Mouse (Mus musculus) embryonic fibroblast, embryonic 13.5 days (primary cell): ENCODE measurements at regions not wholly inside any gene's neighbourhood (a gene's known extent, or its start where the extent isn't known, plus 50 kb on each side); places are given as distances from the start of the nearest gene placed in this dataset.

Experiments
- CTCF ChIP-seq: IDR thresholded peaks from 2 replicates; pipeline ENCODE4 v1.5.1; 2011; ENCODE audit warnings: mild to moderate bottlenecking, control low read depth, low read length, moderate library complexity, borderline replicate concordance; ENCODE audit not compliant: insufficient read depth
- POLR2A ChIP-seq: IDR thresholded peaks from 2 replicates; pipeline ENCODE4 v1.6.1; 2011; ENCODE audit warnings: low read depth, mild to moderate bottlenecking, control low read depth, low read length, moderate library complexity

DNA sequence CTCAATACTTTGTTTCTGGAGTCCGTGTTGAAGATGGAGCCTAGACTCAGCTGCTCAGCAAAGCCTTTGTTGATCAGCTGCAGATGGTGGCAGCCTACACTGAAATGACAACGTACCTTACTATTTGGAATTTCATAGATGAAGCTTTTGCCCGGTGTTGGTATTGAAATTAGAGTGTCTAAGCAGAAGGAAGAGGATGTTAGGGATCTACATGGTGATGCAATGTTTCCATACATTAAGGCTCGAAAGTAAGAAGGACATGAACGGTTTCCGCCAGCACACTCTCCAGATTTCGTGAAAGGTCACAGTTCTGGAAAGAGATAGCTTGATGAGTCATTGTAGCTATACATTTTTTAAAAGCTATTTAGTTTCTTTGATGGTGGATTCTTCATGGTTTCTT is 412.9 kb upstream of the Actbl2 start:
- TF ChIP-seq POLR2A (no peak), CTCF (no peak)
